Mouse (Mus musculus) myocyte (in vitro differentiated cells): Measurements from ENCODE around the gene Gm6526.
"Not testable (repeated sequence)": the region's sequence is repeated elsewhere in the genome, so short reads cannot be mapped to it uniquely, and the experiment has no call there.

Experiments used
- MAX ChIP-seq: IDR thresholded peaks from one replicate; pipeline ENCODE4 v1.6.1; 2011; ENCODE audit warnings: low read depth, mild to moderate bottlenecking, control low read depth
- MYOD1 ChIP-seq, 3 experiments: IDR thresholded peaks; one replicate each; pipeline ENCODE4 v1.6.1; 2011; ENCODE audit warnings: control low read depth in 2 of 3, low read depth in 2 of 3, mild to moderate bottlenecking in 2 of 3, moderate library complexity in 1 of 3; ENCODE audit not compliant: insufficient read length in 2 of 3, control insufficient read depth in 1 of 3
- MYOG ChIP-seq, 3 experiments: IDR thresholded peaks; one replicate each; pipeline ENCODE4 v1.6.1; 2011; ENCODE audit warnings: control low read depth in 2 of 3, low read depth in 2 of 3, mild to moderate bottlenecking in 2 of 3; ENCODE audit not compliant: insufficient read length in 2 of 3, control insufficient read depth in 1 of 3, insufficient read depth in 1 of 3
- POLR2A ChIP-seq: IDR thresholded peaks from one replicate; pipeline ENCODE4 v1.6.1; 2011; ENCODE audit warnings: low read depth, mild to moderate bottlenecking, control low read depth, moderate library complexity; ENCODE audit not compliant: insufficient read length
- POLR2AphosphoS2 ChIP-seq: IDR thresholded peaks from one replicate; pipeline ENCODE4 v1.6.1; 2011; ENCODE audit warnings: low read depth, control low read depth; ENCODE audit not compliant: insufficient read length
- TCF12 ChIP-seq: IDR thresholded peaks from one replicate; pipeline ENCODE4 v1.6.1; 2011; ENCODE audit warnings: mild to moderate bottlenecking, control low read depth; ENCODE audit not compliant: poor library complexity, insufficient read depth, severe bottlenecking
- USF1 ChIP-seq: IDR thresholded peaks from one replicate; pipeline ENCODE4 v1.6.1; 2011; ENCODE audit warnings: low read depth, mild to moderate bottlenecking, control low read depth, moderate library complexity

GRCm38 (mm10) chr14:43727385-43727784, 20.3 kb upstream of the Gm6526 start, which contains the start of gene Gm16506:
- TF ChIP-seq POLR2AphosphoS2; TCF12; MAX; MYOG (IDR thresholded peaks at IDR 0.05; ENCODE audit: control insufficient read depth in 1 of 3, insufficient read depth in 1 of 3, insufficient read length in 2 of 3, low read depth in 2 of 3); POLR2A; USF1; MYOD1 (IDR thresholded peaks at IDR 0.05; ENCODE audit: control insufficient read depth in 1 of 3, insufficient read length in 2 of 3, low read depth in 2 of 3): not testable (repeated sequence)
